Mouse (Mus musculus): ENCODE measurements around the gene Farsa. TPM values are rescaled to one million over a fixed set of nuclear protein-coding genes. Genes with fewer than 3 reads are reported as not detected.

Gene Farsa
- polyA plus RNA-seq, 1 experiment = 104 TPM

GRCm38 (mm10) chr8:84912895-84913501 lies 56.2 kb downstream of the Farsa start:
- Histone ChIP-seq H3K4me3 (ENCODE audit: insufficient read depth, poor library complexity, severe bottlenecking) (no peak overlapping the region), H3K79me2 (ENCODE audit: control insufficient read depth, insufficient read depth) (no peaks in the 10 kb centered on the region), H3K27me3 (ENCODE audit: control insufficient read depth, insufficient read depth, insufficient read length) (peaks cover 6% of the 10 kb centered on the region), H3K36me3 (ENCODE audit: control insufficient read depth, insufficient read depth) (no peaks in the 10 kb centered on the region), H3ac (ENCODE audit: control insufficient read depth, insufficient read length, low read depth) (no peak overlapping the region), H3K79me3 (ENCODE audit: low read depth) (no peaks in the 10 kb centered on the region)
- TF ChIP-seq MYOD1 (IDR thresholded peaks at IDR 0.05; ENCODE audit: control insufficient read depth, insufficient read length, low read depth) (no peak), USF1 (IDR thresholded peaks at IDR 0.05; ENCODE audit: low read depth) (no peak), CTCF (IDR thresholded peaks at IDR 0.05; ENCODE audit: control insufficient read depth, insufficient read depth, insufficient read length) (no peak), MYOG (IDR thresholded peaks at IDR 0.05; ENCODE audit: control insufficient read depth, extremely low read depth, insufficient read length) (no peak), MAX (IDR thresholded peaks at IDR 0.05) (no peak), CEBPB (IDR thresholded peaks at IDR 0.05; ENCODE audit: low read depth) (no peak), FOSL1 (IDR thresholded peaks at IDR 0.05; ENCODE audit: insufficient read depth, low read length, poor library complexity, severe bottlenecking) (no peak)

- no peak for TF ChIP-seq USF1 (IDR thresholded peaks at IDR 0.05; ENCODE audit: low read depth)
- TF ChIP-seq CEBPB (IDR thresholded peaks at IDR 0.05; ENCODE audit: low read depth) = no peak
- TF ChIP-seq CTCF (IDR thresholded peaks at IDR 0.05; ENCODE audit: control insufficient read depth, insufficient read depth, insufficient read length) = no peak
- TF ChIP-seq MYOG (IDR thresholded peaks at IDR 0.05; ENCODE audit: control insufficient read depth, extremely low read depth, insufficient read length) = no peak
- TF ChIP-seq FOSL1 (IDR thresholded peaks at IDR 0.05; ENCODE audit: insufficient read depth, low read length, poor library complexity, severe bottlenecking) = no peak
- no peak for TF ChIP-seq MAX (IDR thresholded peaks at IDR 0.05)
- TF ChIP-seq MYOD1 (IDR thresholded peaks at IDR 0.05; ENCODE audit: control insufficient read depth, insufficient read length, low read depth) = no peak
- H3K79me2 ChIP-seq (ENCODE audit: control insufficient read depth, insufficient read depth) = no peaks in the 10 kb centered on the region
- no peak overlapping the region for H3ac ChIP-seq (ENCODE audit: control insufficient read depth, insufficient read length, low read depth)
- H3K36me3 ChIP-seq (ENCODE audit: control insufficient read depth, insufficient read depth) = no peaks in the 10 kb centered on the region
- no peak overlapping the region for H3K4me3 ChIP-seq (ENCODE audit: insufficient read depth, poor library complexity, severe bottlenecking)
- no peaks in the 10 kb centered on the region for H3K79me3 ChIP-seq (ENCODE audit: low read depth)
- H3K27me3 ChIP-seq (ENCODE audit: control insufficient read depth, insufficient read depth, insufficient read length) = peaks cover 7% of the 10 kb centered on the region
Observed at GRCm38 (mm10) chr8:84913502-84913900, 56.7 kb downstream of the Farsa start.

- Histone ChIP-seq H3K4me3 (ENCODE audit: insufficient read depth, poor library complexity, severe bottlenecking) (no peak overlapping the region), H3K27me3 (ENCODE audit: control insufficient read depth, insufficient read depth, insufficient read length) (peaks cover 7% of the 10 kb centered on the region), H3K79me2 (ENCODE audit: control insufficient read depth, insufficient read depth) (no peaks in the 10 kb centered on the region), H3K36me3 (ENCODE audit: control insufficient read depth, insufficient read depth) (no peaks in the 10 kb centered on the region), H3ac (ENCODE audit: control insufficient read depth, insufficient read length, low read depth) (no peak overlapping the region), H3K79me3 (ENCODE audit: low read depth) (no peaks in the 10 kb centered on the region)
- TF ChIP-seq CEBPB (IDR thresholded peaks at IDR 0.05; ENCODE audit: low read depth) (no peak), MAX (IDR thresholded peaks at IDR 0.05) (no peak), USF1 (IDR thresholded peaks at IDR 0.05; ENCODE audit: low read depth) (no peak), CTCF (IDR thresholded peaks at IDR 0.05; ENCODE audit: control insufficient read depth, insufficient read depth, insufficient read length) (no peak), MYOG (IDR thresholded peaks at IDR 0.05; ENCODE audit: control insufficient read depth, extremely low read depth, insufficient read length) (no peak), MYOD1 (IDR thresholded peaks at IDR 0.05; ENCODE audit: control insufficient read depth, insufficient read length, low read depth) (no peak), FOSL1 (IDR thresholded peaks at IDR 0.05; ENCODE audit: insufficient read depth, low read length, poor library complexity, severe bottlenecking) (no peak)
Observed at GRCm38 (mm10) chr8:84913960-84914359, 57.2 kb downstream of the Farsa start.

GRCm38 (mm10) chr8:84915269-84915668 lies 58.5 kb downstream of the Farsa start:
- Histone ChIP-seq H3K4me3 (ENCODE audit: insufficient read depth, poor library complexity, severe bottlenecking) (no peak overlapping the region), H3K79me3 (ENCODE audit: low read depth) (no peaks in the 10 kb centered on the region), H3ac (ENCODE audit: control insufficient read depth, insufficient read length, low read depth) (no peak overlapping the region), H3K36me3 (ENCODE audit: control insufficient read depth, insufficient read depth) (no peaks in the 10 kb centered on the region), H3K79me2 (ENCODE audit: control insufficient read depth, insufficient read depth) (no peaks in the 10 kb centered on the region), H3K27me3 (ENCODE audit: control insufficient read depth, insufficient read depth, insufficient read length) (peaks cover 7% of the 10 kb centered on the region)
- TF ChIP-seq MAX (IDR thresholded peaks at IDR 0.05) (no peak), FOSL1 (IDR thresholded peaks at IDR 0.05; ENCODE audit: insufficient read depth, low read length, poor library complexity, severe bottlenecking) (no peak), MYOD1 (IDR thresholded peaks at IDR 0.05; ENCODE audit: control insufficient read depth, insufficient read length, low read depth) (no peak), CTCF (IDR thresholded peaks at IDR 0.05; ENCODE audit: control insufficient read depth, insufficient read depth, insufficient read length) (no peak), CEBPB (IDR thresholded peaks at IDR 0.05; ENCODE audit: low read depth) (no peak), USF1 (IDR thresholded peaks at IDR 0.05; ENCODE audit: low read depth) (no peak), MYOG (IDR thresholded peaks at IDR 0.05; ENCODE audit: control insufficient read depth, extremely low read depth, insufficient read length) (no peak)

- Histone ChIP-seq H3K79me3 (ENCODE audit: low read depth) (no peaks in the 10 kb centered on the region), H3K4me3 (ENCODE audit: insufficient read depth, poor library complexity, severe bottlenecking) (no peak overlapping the region), H3ac (ENCODE audit: control insufficient read depth, insufficient read length, low read depth) (no peak overlapping the region), H3K27me3 (ENCODE audit: control insufficient read depth, insufficient read depth, insufficient read length) (peaks cover 7% of the 10 kb centered on the region), H3K79me2 (ENCODE audit: control insufficient read depth, insufficient read depth) (no peaks in the 10 kb centered on the region), H3K36me3 (ENCODE audit: control insufficient read depth, insufficient read depth) (no peaks in the 10 kb centered on the region)
- TF ChIP-seq MYOD1 (IDR thresholded peaks at IDR 0.05; ENCODE audit: control insufficient read depth, insufficient read length, low read depth) (no peak), MYOG (IDR thresholded peaks at IDR 0.05; ENCODE audit: control insufficient read depth, extremely low read depth, insufficient read length) (no peak), USF1 (IDR thresholded peaks at IDR 0.05; ENCODE audit: low read depth) (no peak), CEBPB (IDR thresholded peaks at IDR 0.05; ENCODE audit: low read depth) (no peak), CTCF (IDR thresholded peaks at IDR 0.05; ENCODE audit: control insufficient read depth, insufficient read depth, insufficient read length) (no peak), MAX (IDR thresholded peaks at IDR 0.05) (no peak), FOSL1 (IDR thresholded peaks at IDR 0.05; ENCODE audit: insufficient read depth, low read length, poor library complexity, severe bottlenecking) (no peak)
Observed at GRCm38 (mm10) chr8:84917781-84918180, 61.0 kb downstream of the Farsa start.
